Mouse (Mus musculus): ENCODE measurements around the gene Ap5s1. TPM values are rescaled to one million over a fixed set of nuclear protein-coding genes. Genes with fewer than 3 reads are reported as not detected.

The Ap5s1 gene
- polyA plus RNA-seq, 1 experiment from 2014 or later = 32.7 TPM

DNA sequence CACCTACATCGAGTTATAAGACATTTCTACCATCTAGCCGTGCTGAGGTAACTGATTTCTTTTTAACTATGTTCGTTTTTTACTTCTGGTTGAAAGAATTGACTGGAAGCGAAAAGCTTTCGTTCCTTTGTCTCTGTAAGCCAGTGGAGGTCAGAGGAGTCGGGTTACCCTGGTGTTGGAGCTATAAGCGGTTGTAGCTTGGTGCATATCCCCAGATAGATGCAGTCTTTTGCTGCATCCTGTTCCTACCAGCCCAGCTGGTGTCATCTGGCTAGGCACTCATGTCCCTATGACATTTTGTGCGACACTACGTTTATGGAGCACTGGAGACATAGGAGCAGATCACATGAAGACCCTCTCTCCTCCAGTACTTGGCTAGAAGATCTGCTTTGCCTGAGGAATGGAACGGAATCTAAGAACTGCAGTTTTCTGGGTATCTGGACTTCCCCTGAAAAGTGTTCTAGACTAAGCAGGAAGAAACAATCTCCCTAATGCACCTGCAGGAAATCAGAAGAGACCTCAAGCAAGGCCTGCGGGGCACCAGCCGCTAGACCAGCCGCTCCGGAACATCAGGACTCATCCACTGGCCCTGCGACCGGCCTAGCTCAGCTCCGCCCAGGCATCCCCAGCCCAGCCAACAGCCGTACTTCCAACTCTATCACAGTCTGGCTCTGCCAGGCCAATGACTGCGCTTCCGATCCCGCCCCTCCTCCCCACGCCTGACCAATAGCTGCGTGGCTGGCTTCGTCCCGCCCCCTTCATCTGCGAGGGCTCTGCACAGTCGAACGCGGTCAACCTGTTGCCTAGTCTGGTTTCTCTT is 26.6 kb downstream of the Ap5s1 start, which contains the start of gene Mavs:
Gene Mavs (plus strand): TSS at position 757 of the 820 bp plus-strand sequence.
- 10% methylated on average over 29 of the region's 29 CpGs for WGBS
- peaks cover 36% of the 10 kb centered on the region for H3K4me1 ChIP-seq (replicated peaks)
- H3K27ac ChIP-seq = peak within 1 kb of the TSS; percentile 89
- DNase-seq (ENCODE audit: low spot score) = peak; percentile 96
- 0 out of 2 replicates have a peak, but pooled peaks cover 3% of the 10 kb centered on the region for H3K36me3 ChIP-seq
- H3K4me3 ChIP-seq = peak within 1 kb of the TSS; percentile 74
- no peaks in the 10 kb centered on the region for H3K27me3 ChIP-seq (ENCODE audit: insufficient read depth, poor library complexity, severe bottlenecking)
- no peaks in the 10 kb centered on the region for H3K9me3 ChIP-seq

DNA sequence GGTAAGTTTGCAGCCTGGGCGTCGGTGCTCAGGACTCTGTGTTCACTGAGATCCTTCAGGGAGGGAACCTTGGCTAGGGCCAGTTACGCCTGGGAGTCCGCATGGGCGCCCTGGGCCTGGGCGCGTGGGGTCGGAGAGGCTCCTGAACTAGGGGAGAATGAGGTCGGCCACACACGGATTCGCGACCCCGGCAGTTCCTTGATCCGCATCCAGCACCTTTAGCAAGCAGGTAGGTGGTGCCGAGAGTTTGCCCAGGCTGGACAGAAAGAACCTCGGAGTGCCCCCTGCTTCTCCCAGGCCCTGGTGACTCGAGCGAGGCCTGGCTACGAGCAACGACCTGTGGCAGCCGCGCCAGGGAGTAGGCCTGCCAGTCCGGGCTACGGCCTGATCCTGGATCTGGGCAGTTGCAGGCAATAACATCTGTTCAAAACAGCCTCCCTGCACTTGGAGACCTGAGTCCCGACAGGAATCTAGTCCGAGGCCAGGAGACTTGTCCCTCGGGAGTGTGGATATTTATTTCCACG is 27.3 kb downstream of the Ap5s1 start:
- 16% methylated on average over 28 of the region's 28 CpGs for WGBS
- Histone ChIP-seq H3K27ac (peak overlapping the region; percentile 89), H3K36me3 (peaks cover 10% of the 10 kb centered on the region), H3K4me3 (peak overlapping the region; percentile 74), H3K27me3 (ENCODE audit: insufficient read depth, poor library complexity, severe bottlenecking) (no peaks in the 10 kb centered on the region), H3K4me1 (replicated peaks) (peaks cover 36% of the 10 kb centered on the region), H3K9me3 (no peaks in the 10 kb centered on the region)
- no peak for DNase-seq (ENCODE audit: low spot score)

DNA sequence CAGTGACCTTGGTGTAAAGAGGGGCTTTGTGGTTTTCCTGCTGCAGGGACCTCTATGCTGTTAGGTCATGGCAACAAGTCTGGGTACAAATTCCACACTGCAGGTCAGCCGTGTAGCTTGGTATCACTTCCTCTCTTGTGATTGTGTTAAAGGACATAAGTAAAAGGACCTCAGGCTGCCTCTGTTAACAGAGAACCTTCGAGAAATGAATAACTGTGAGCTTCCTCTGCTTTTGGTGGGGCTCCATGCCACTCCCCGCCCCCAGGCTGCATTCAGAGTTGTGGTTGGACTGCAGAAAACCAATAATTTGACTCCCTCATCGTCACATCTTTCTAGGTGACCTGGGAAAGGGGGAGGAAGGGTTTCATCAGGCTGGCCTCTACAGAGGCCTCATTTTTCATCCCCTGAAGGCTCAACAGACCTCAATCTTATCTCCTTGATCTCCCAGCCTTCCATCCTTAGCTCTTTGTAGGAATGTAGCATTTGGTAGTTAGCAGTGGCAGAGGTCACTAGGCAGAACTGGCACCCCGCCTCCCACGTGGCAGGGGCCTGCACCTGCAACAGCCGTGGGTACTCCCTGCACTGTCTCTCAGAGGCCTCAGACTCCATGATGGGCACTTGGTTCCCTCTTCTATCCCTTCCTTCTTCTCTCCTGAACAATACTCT is 28.2 kb downstream of the Ap5s1 start:
- Histone ChIP-seq H3K9me3 (no peaks in the 10 kb centered on the region), H3K36me3 (peaks cover 19% of the 10 kb centered on the region), H3K27me3 (ENCODE audit: insufficient read depth, poor library complexity, severe bottlenecking) (no peaks in the 10 kb centered on the region), H3K4me1 (replicated peaks) (peaks cover 36% of the 10 kb centered on the region), H3K27ac (no peak overlapping the region), H3K4me3 (peak overlapping the region; percentile 74)
- no peak for DNase-seq (ENCODE audit: low spot score)
- 71% methylated on average over 7 of the region's 7 CpGs for WGBS

DNA sequence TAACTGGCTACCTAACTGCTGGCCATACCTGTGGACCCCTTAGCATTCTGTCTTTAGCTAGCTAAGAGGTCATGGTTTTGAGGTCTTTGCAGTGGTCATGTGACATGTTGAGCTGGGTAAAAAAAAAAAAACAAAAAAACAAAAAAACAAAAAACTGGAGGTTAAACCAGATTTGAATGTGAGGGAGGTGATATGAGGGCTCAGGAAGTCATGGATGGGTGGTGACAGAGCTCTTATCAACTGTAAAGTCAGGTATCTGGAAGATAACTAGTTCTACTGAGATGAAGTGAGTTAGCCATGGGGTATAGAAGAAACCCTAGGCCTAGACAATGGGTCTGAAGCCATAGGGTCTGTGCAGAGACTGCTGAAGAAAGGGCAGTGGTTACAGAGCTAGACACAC is 35.3 kb downstream of the Ap5s1 start:
- Histone ChIP-seq H3K4me1 (replicated peaks) (no peaks in the 10 kb centered on the region), H3K9me3 (no peaks in the 10 kb centered on the region), H3K27ac (no peak overlapping the region), H3K27me3 (ENCODE audit: insufficient read depth, poor library complexity, severe bottlenecking) (no peaks in the 10 kb centered on the region), H3K36me3 (peaks cover 89% of the 10 kb centered on the region), H3K4me3 (no peak overlapping the region)
- no peak for DNase-seq (ENCODE audit: low spot score)

DNA sequence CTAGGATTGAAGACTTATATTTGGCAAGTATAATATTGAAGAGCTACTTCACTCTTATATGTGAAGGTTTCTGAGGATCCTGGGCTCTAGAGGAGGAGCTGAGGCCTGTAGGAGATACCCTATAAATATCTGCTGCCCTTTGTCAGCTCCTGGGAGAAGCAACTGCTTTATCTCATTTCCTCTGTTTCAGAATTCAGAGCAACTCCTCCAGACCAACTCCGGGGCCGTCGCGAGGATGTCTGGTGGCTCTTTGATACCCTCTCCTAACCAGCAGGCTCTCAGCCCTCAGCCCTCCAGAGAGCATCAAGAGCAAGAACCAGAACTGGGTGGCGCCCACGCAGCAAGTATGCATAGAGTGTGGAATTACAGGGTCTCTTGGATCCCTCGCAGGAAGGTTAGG is 36.1 kb downstream of the Ap5s1 start:
- no peaks in the 10 kb centered on the region for H3K9me3 ChIP-seq
- 84% methylated on average over 7 of the region's 7 CpGs for WGBS
- peaks cover 93% of the 10 kb centered on the region for H3K36me3 ChIP-seq
- no peak for DNase-seq (ENCODE audit: low spot score)
- no peaks in the 10 kb centered on the region for H3K4me1 ChIP-seq (replicated peaks)
- H3K27me3 ChIP-seq (ENCODE audit: insufficient read depth, poor library complexity, severe bottlenecking) = no peaks in the 10 kb centered on the region
- H3K4me3 ChIP-seq = no peak overlapping the region
- no peak overlapping the region for H3K27ac ChIP-seq

DNA sequence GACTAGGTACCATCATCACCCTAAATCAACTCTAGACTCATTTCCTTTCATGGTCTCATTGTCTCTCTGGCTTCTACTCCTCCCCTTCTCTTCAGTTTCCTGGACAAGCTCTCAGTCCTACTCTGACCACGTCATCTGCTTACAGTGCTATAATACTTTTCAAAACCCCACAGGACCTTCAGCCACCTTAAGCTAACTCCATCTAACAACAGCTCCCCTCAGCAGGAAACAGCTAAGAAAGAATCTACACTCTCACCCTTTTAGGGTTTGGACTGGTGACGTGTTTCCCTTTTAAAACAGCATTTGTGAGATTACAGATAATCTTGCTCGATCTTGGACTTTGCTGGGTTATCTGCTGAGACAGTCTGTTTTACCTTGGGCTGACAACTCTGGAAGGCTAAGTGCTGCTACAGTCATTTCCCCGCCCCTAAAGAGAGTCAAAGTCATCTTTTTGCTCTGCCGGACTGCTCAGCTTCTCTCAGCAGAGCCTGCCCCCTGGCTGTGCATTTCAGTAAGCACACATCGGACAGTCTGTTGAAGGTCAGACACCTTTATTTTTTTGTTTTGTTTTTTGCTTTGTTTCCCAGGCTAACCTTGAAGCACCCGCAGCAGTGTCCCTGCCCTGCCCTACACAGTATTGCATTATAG is 46.9 kb downstream of the Ap5s1 start:
- WGBS = 33% methylated on average over 7 of the region's 7 CpGs
- DNase-seq (ENCODE audit: low spot score) = peak; percentile 60
- H3K4me1 ChIP-seq (replicated peaks) = 0 out of 2 replicates have a peak, but pooled peaks cover 11% of the 10 kb centered on the region
- no peak overlapping the region for H3K4me3 ChIP-seq
- H3K36me3 ChIP-seq = peaks cover 5% of the 10 kb centered on the region; the same call in 1 of the 2 replicates
- no peaks in the 10 kb centered on the region for H3K9me3 ChIP-seq
- H3K27ac ChIP-seq = peak overlapping the region; percentile 16; the same call in 1 of the 2 replicates
- no peaks in the 10 kb centered on the region for H3K27me3 ChIP-seq (ENCODE audit: insufficient read depth, poor library complexity, severe bottlenecking)

DNA sequence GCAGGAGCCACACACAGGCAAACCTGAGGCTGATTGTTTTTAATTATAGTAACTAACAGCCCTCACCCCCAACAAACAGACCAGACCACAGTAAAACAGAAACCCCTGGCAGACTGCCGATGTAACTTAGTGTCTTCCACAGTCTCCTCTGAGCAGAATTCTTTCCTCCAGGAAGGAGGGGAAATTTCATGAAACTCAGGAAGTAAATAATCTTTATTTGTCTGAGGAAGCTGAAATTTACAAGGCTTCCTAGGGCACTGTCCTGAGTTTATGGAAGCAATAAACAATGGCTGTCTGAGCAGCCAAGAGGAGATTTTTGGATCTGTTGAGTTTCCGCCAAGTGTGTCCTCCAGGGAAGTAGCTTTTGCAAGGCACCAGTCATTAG is 47.4 kb downstream of the Ap5s1 start:
- 87% methylated on average over 2 of the region's 2 CpGs for WGBS

DNA sequence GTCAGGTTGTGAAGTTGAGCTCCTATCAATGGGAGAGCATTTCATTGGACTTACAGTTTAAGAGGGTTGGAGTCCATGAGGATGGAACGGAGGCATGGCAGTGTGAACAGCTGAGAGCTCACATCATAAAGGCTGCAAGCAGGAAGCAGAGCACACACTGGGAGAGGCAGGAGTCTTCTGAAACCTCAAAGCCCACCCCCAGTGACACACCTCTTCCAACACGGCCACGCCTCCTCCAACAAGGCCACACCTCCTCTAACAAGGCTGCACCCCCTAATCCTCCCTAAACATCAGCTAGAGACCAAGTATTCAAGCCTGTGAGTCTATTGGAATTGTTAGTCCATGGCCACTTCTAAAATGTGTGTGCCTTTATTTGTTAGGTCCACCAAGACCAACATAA is 48.9 kb downstream of the Ap5s1 start:
- Histone ChIP-seq H3K27ac (no peak overlapping the region), H3K36me3 (no peaks in the 10 kb centered on the region), H3K9me3 (no peaks in the 10 kb centered on the region), H3K4me3 (no peak overlapping the region), H3K27me3 (ENCODE audit: insufficient read depth, poor library complexity, severe bottlenecking) (no peaks in the 10 kb centered on the region), H3K4me1 (replicated peaks) (peaks cover 16% of the 10 kb centered on the region)
- 52% methylated on average over 3 of the region's 3 CpGs for WGBS
- DNase-seq (ENCODE audit: low spot score) = no peak

More for the DNA sequence above, 47.4 kb downstream of the Ap5s1 start:
- Histone ChIP-seq H3K27me3 (ENCODE audit: insufficient read depth, poor library complexity, severe bottlenecking) (no peaks in the 10 kb centered on the region), H3K4me3 (no peak overlapping the region), H3K36me3 (no peaks in the 10 kb centered on the region), H3K27ac (peak overlapping the region; percentile 16; the same call in 1 of the 2 replicates), H3K4me1 (replicated peaks) (0 out of 2 replicates have a peak, but pooled peaks cover 11% of the 10 kb centered on the region), H3K9me3 (no peaks in the 10 kb centered on the region)
- no peak for DNase-seq (ENCODE audit: low spot score)

DNA sequence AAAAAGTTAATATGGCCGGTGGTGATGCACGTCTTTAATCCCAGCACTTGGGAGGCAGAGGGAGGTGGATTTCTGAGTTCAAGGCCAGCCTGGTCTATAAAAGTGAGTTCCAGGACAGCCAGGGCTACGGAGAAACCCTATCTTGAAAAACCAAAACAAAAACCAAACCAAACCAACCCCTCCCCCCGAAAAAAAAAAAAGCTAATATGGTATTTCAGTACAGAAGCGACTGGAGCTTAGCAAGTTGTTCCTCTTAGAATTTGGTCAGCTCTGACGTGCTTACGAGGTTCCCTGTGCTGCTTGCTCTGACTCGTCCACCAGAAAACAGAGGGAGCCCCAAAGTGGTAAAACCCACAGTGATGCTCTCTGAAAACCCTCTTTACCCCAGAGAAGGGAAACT is 51.8 kb downstream of the Ap5s1 start:
- no peak overlapping the region for H3K4me3 ChIP-seq
- no peaks in the 10 kb centered on the region for H3K27me3 ChIP-seq (ENCODE audit: insufficient read depth, poor library complexity, severe bottlenecking)
- no peak overlapping the region for H3K27ac ChIP-seq
- no peaks in the 10 kb centered on the region for H3K9me3 ChIP-seq
- H3K36me3 ChIP-seq = no peaks in the 10 kb centered on the region
- H3K4me1 ChIP-seq (replicated peaks) = peaks cover 28% of the 10 kb centered on the region
- WGBS = 85% methylated on average over 8 of the region's 8 CpGs
- no peak for DNase-seq (ENCODE audit: low spot score)

DNA sequence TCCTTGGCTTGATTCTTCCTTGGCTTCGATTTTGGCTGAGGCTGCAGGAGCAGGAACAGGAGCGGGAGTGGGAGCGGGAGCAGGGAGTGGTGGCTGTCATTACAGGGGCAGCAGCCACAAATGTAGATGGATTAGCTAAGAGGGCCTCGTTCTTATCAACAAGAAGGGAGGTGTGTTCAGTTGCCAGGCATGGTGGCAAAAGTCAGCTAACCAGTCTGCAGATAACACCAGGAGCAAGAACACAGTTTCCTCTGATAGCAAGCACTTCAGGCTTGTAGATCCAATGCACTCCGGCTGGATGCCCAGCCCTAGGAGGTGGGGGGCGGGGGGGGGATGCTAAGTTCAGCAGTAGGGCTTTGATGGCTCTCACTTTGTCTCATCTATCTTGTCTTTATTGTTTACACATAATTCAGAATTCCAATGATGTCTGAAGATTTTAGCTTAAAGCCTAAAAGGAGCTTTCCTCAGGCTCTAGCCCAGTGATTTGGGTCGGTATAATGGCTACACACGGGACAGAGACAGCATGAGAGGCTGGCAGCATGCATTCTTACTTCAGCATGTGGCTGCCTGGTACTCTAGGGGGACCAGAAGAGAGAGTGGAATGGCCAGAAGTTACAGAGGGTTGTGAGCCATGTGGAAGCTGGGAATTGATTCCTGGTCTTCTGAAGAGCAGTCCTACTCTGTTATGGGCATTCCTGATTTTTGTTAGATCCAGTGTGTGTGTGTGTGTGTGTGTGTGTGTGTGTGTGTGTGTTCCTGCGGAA is 53.8 kb downstream of the Ap5s1 start:
- Histone ChIP-seq H3K27ac (peak overlapping the region; percentile 99), H3K36me3 (0 out of 2 replicates have a peak, but pooled peaks cover 4% of the 10 kb centered on the region), H3K4me1 (replicated peaks) (peaks cover 38% of the 10 kb centered on the region), H3K9me3 (no peaks in the 10 kb centered on the region), H3K27me3 (ENCODE audit: insufficient read depth, poor library complexity, severe bottlenecking) (no peaks in the 10 kb centered on the region), H3K4me3 (peak overlapping the region; percentile 89; the same call in 1 of the 2 replicates)
- no peak for DNase-seq (ENCODE audit: low spot score)
- WGBS = 69% methylated on average over 9 of the region's 9 CpGs

DNA sequence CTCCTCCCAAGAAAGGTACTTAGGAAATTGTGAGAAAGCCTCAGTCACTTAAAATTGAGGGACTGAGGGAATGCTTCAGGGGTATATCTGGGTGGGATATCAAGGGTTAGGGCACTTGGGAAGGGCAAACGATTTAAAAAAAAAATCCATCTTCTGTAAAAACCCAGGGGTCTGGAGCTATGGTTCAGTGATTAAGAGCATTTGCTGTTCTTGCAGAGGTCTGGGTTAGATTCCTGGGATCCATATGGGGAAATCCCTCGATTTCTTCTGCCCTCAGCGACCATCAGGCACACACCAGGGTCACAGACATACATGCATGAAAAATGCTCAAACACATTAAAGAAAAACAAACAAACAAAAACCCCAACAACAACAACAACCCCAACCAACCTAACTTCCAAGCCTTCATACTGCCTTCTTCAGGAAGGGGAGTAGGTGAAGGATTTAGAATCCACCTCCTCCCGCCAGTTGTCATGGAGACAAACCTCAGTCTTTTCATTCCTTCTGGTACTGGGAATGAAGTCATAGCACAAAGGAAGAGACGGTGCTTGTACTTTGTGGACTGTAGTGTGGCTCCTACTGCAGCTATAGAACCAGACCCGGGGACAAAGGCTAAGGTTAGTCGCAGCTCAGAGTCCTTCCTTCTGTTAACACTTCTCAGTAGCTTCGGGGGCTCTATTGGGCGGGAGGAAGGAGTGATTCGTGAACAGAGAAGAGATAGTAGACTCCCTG is 54.8 kb downstream of the Ap5s1 start:
- 4% methylated on average over 10 of the region's 10 CpGs for WGBS
- Histone ChIP-seq H3K27ac (peak overlapping the region; percentile 99), H3K9me3 (no peaks in the 10 kb centered on the region), H3K4me1 (replicated peaks) (peaks cover 38% of the 10 kb centered on the region), H3K36me3 (0 out of 2 replicates have a peak, but pooled peaks cover 4% of the 10 kb centered on the region), H3K4me3 (peak overlapping the region; percentile 89), H3K27me3 (ENCODE audit: insufficient read depth, poor library complexity, severe bottlenecking) (no peaks in the 10 kb centered on the region)
- DNase-seq (ENCODE audit: low spot score) = no peak

Measured in hindbrain, embryonic 10.5 days (tissue).